Mouse (Mus musculus): ENCODE measurements around the gene Stat3. TPM values are rescaled to one million over a fixed set of nuclear protein-coding genes. Genes with fewer than 3 reads are reported as not detected.

The Stat3 gene
- total RNA-seq, 4 experiments from 2014 or later: 39.0 to 54.7 (median 46.3) TPM

DNA sequence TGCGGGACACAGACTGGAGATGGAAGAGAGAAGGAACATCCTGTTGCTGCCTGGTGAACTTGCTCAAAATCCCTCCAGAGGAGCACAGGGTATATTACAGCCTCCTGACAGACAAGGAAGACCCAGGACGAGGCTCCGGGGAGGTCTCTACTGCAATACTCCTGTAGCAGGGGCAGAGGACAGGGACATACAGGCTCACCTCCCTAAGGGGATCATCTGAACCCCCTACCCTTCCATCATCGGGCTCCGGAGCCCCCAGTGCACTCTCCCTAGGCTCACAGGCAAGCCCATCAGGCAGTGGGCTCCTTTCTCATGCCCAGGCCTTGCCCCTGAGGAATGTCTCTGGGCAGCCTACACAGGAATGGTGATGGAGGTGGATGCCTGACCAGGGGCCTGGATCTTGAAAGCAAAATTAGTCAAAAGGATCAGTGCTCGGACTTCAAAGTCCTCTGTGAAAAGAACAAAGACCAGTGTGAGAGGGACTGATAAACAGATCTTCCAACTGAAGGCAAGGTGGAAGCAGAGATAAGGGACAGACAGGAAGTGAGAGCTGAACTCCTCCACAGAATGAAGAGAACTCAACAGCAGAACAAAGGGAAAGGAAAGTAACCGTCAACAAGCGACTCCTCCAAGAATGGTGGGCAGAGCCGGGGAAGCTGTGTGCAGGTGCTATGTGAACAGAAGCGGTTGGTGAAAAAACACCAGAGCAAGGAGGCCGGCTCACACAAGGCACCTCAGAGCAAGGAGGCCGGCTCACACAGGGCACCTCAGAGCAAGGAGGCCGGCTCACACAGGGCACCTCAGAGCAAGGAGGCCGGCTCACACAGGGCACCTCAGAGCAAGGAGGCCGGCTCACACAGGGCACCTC lies 47.9 kb downstream of the Stat3 start:
- DNase-seq (ENCODE audit: low spot score in 2 of 2): no peak

DNA sequence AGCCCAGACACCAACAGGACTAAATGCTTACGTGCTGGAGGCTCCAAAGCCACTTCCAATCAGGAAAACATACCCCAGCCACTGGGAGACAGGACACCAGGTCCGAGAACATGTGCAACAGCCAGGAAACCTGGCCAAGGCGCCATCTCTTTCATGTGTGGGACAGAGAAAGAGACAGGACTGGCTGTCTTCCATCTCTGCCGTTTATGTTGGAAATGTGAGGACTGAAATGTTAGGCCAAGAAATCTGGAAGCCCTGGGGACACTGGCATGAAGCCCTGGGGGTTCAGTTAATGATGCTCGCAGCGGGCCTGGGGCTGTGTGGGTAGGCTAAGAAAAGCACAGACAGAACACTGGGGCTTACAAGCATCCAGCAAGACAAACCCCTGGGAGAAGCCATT lies 48.9 kb downstream of the Stat3 start:
- no peak for DNase-seq (ENCODE audit: low spot score in 2 of 2)

DNA sequence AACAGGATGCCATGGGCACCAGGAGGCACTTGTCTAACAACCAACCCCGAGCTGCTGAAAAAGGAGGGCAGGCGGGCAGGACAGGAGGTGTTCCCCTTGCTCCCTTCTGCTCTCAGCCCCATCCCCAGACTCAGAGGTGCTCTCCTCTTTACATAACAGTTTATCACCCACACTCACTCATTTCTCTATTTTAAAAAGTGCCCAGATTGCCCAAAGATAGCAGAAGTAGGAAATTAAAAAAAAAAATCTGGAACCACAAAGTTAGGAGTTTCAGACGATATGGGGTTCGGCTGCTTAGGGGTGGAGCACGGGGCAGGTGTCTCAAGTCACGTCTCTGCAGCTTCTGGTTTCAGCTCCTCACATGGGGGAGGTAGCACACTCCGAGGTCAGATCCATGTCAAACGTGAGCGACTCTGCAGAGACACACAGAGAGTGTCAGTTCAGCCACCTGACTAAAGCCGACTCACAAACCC lies 51.0 kb downstream of the Stat3 start:
- DNase-seq (ENCODE audit: low spot score in 2 of 2): no peak

DNA sequence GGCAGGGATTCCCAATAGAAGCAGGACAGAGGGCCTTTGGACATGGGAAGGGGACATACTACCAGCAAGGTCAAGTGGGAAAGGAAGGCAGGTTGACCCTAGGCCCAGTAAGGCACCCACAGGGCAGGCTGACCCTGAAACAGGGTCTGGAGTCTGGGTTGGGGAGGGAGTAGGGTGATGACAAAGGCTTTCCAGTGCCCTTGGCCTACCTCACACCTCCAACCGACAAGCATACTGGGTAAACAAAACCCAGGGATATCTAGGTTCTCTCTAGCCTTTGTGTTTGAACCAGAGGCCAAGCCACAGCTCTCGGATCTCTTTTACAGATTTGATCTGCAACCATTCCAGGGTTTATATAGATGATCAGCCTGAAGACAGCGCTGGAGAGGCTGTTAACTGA lies 51.6 kb downstream of the Stat3 start:
- no peak for DNase-seq (ENCODE audit: low spot score in 2 of 2)

DNA sequence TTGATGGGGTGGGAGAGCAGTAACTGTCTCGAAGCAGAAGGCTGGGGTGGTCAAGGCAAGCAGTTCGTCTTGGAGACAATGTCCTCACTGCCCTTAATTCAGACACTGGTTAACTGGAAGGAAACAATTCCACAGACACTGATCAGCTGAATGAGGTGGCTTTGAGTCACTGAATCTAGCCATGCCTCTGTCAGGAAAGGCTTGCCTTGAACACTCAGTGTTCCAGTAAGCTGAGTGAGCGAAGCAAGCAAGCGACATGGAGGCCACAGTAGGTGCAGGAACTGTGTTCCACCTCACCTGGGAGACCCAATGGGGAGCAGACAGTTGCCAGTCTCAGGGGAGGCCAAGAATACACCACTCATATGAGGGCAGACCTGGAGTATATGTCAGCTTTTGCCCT lies 52.1 kb downstream of the Stat3 start:
- no peak for DNase-seq (ENCODE audit: low spot score in 2 of 2)

DNA sequence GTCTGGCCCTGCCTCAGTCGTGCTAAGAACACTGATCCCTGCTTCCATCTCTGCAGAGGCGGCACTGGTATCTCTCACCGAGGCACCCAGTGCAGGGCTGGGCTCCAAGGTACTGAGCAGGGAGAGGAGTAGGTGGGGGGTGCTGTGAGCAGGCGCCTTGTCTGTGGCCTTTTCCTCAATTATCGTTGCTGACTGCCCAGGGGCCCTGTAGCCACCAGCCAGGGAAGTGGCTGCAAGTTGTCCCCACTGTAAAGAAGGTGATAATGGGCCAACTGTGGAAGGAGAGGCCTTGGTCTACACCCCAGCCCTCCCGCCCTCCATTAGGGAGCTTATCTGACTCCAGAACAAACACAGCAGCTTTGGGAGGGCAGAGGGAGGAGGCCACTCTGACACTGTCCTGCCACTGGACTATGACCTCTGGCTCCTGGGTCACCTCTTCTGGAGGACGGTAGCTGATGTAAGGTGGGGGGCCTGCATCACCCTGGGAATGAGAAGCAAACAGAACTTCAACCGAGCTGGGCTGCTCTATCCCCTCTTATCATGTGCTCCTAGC lies 53.1 kb downstream of the Stat3 start:
- no peak for DNase-seq (ENCODE audit: low spot score in 2 of 2)

DNA sequence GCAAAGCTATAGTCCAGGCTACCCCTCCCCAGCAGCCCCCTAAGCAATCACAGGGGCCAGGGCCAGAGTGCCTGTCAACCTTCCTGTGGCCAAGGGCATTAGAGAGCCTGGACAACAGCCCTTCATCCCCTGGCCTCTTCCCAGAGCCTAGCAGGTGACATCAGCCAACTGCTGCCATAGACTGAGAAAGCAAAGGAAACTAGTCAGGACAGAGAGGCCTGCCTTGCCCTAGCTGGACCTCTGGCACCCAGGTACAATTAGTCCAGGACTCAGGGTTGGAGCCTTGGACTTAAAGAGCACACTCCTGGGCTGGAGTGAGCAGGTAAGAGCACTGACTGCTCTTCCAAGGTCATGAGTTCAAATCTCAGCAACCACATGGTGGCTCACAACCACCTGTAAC lies 53.9 kb downstream of the Stat3 start:
- DNase-seq (ENCODE audit: low spot score in 2 of 2): no peak

DNA sequence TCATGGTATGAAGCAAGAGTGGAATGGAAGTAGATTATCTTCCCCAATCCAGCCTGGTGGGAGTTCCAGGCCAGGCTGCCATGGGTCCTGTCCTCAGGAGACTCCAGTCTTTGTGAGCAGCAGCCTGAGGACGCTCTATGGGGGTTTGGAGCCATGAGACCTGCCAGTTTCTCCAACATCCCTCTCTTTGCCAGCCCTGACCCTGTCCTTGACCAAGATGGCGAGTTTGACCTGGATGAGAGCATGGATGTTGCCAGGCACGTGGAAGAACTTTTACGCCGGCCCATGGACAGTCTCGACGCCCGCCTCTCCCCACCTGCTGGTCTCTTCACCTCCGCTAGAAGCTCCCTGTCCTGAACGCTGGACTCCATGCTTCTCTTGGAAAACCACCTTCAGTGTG lies 55.7 kb downstream of the Stat3 start:
- DNase-seq (ENCODE audit: low spot score in 2 of 2): no peak

DNA sequence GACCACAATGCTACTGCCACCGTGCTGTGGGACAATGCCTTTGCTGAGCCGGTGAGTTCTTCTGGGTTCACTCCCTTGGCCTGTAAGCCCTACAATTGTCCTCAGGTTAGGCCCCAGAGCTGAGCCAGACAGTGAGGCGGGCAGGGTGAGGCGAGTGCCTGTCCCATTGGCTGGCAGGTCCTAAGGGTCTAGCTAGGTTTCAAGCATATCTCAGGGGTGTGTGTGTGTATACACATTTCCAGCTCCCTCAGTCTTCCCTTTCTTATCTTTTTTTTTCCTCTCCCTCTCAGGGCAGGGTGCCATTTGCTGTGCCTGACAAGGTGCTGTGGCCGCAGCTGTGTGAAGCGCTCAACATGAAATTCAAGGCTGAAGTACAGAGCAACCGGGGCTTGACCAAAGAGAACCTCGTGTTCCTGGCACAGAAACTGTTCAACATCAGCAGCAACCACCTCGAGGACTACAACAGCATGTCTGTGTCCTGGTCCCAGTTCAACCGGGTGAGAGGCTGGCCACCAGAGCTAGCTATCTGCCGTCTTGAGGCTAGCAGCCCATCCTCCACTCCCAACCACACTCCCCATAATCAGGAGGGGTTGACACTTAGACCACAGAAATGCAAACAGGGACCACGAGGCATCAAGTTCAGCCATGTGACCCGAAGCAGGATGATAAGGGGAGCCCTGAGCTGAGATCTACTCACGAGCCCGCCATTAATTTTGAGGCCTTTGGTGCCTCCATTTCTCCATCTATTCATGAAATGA lies 59.8 kb downstream of the Stat3 start:
- DNase-seq (ENCODE audit: low spot score in 2 of 2): no peak

DNA sequence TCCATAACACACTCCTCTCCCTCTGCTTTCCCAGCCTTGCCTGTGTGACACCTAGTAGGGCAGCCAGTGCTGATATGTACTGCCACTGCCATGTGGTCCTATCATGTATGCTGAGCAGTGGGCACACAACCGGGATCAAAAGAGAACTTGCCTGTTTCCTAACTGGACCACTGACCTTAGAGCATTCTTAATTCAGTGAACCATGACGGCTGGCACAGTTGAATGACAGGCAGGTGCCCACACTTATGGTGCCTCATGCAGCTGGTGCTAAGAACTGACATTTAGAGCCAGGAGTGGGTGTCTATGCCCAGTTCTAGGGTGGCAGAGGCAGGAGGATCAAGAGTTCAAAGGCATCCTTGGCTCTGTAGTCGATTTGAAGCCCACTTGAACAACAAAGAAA lies 63.6 kb downstream of the Stat3 start:
- no peak for DNase-seq (ENCODE audit: low spot score in 2 of 2)

DNA sequence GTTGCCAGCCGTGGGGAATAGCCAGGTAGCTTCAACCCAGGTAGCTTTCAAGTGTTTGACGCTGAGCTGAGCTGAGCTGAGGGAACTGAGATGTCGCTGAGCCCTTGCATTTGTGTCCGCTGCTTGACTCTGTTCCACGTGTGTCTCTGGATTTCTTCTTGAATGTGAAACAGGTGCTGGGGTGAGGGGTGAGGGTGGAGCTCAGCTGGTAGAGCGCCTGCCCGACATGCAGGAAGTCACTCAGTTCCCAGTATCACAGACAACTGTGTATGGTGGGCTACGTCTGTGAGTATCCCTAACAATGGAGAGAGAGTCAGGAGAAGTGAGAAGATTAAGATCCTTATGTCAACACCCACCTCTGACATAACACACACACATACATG lies 68.4 kb downstream of the Stat3 start:
- no peak for DNase-seq (ENCODE audit: low spot score in 2 of 2)

DNA sequence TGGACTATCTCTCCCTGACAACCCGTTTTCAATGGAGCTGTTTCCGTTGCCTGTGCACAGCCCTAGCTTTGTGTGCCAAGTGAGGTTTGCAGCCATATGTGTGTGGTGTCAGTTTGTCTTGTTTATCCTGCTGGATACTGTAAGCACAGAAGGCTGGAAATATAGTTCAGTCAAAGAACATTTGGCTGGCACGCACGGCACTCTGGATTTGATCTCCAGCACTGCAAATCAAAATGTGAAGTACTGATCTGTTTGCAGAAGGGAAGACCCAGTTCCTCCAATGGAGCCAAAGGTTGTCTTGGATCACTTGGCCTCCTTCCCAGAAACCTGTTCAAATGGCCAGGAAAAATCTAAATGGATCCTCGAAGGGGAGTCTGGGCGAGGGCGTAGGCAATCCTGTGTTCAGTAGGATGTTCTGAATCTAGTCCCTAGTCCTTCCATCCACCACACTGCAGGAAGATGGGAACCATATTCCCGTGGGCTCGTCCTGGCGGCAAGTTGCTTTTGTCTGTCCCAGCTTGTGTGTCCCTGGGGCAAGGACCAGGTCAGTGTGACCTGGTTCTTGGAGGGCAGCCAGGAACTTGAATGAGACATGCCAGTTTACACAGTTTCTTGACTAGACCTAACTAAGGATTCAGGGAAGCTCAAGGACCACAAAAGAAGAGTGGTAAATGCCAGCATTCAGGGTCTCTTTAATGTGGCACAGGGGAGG lies 68.9 kb downstream of the Stat3 start:
- no peak for DNase-seq (ENCODE audit: low spot score in 2 of 2)

DNA sequence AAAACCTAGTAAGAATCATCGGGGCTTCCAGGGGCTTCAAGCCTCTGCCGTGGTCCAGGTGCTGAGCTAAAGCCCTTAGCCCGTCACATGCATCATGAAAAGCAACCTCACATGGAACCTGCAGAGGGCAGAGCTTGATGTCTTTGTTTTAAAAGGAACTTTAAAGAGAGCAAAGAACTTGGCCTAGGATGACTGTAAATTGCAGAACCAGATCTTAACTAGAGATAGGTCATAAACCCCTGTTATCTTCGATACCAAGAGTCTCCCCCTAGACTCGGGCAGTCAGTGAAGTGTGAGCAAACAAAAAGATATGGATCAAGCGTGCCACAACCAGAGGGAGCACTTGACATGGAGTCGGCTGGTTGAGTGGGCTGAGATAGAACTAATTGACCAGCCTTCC lies 73.7 kb downstream of the Stat3 start:
- DNase-seq (ENCODE audit: low spot score in 2 of 2): no peak

DNA sequence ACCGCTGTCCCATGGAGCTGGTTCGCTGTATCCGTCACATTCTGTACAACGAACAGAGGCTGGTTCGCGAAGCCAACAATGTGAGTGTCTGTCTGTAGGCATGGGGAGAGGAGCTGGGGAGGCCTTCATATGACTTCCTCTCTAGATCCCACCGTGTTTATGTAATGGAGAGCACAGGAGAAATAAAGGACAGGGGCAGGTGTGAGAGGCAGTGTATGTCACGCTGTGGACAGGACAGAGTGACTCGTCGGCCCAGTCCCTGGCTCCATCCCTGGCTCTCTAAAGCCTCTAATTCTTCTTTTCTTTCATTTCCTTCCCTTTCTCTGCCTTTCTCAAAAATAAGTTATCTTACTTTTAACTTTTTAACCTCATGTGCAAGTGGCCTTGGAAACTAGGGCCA lies 76.2 kb downstream of the Stat3 start:
- no peak for DNase-seq (ENCODE audit: low spot score in 2 of 2)

DNA sequence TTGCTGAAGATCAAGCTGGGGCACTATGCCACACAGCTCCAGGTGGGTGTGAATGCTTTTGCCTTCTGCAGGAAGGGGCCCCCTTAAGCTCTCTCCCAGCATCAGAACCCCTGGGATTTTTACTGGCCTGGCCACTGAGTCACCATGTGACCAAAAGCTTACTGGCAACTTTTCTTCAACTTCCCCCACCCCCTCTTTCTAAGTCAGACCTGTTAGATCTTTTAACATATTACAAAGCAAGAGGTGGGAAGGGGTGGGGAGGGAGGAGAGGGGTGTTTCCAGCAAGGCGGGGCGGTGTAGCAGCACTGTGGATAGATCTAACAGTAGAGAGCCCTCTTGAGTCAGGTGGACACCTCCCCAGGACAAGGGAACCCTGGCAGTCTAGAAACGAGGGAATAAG lies 77.5 kb downstream of the Stat3 start:
- no peak for DNase-seq (ENCODE audit: low spot score in 2 of 2)

DNA sequence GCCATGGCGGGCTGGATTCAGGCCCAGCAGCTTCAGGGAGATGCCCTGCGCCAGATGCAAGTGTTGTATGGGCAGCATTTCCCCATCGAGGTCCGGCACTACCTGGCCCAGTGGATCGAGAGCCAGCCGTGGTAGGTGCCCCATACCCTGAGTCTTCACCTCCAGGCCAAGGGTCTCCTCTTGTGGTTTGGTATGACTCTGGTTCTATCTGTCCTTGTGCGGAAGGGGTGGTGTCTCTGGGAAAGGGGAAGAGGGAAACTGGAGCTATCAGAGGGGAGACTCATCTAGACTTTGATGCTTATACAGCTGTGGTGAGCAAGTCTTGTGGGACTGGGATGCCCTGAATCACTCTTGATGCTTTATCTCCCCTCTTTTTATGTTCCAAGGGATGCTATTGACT lies 78.0 kb downstream of the Stat3 start:
- no peak for DNase-seq (ENCODE audit: low spot score in 2 of 2)

DNA sequence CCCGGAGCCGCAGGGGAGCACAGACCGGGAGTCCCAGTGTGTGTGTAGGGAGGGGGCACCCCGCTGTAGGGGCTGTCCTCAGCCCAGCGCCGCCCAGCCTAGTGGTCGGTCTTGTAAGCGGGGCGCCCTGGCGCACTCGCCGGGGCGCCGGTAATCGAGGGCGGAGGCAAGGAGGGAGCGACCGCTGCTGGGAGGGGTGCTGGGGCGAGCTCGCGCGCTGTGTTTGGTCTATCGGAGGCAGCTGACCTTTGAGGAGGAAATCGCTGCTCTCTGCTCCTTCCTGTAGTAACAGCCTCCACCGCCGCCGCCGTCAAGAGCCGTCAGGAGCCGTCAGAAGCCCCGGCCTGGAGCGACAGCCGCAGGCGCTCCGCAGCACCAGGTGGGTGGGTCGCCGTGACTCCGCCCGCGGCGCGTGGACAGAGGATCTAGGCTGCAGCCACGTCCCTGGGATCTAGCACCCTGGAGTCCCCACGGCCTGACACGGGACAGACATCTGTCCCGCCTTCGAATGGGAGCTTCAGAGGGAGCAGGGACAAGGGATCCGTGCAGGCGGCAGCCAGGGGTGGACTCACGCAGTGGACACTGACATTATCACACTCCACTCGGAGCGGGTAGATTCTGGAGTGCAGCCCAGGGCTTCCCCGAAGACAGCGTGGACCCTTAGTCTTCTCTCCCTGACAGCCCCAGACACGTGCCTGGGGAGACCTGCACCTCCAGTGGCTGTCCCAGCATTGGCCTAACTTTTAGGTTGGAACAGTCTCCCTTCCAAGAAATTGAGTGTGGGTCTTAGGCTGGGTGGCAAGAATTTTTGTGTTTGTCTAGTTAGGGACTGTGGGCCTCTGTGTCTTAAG lies 78.9 kb downstream of the Stat3 start:
- DNase-seq (ENCODE audit: low spot score in 2 of 2): peak in 1 of 2 experiments; percentile 33

DNA sequence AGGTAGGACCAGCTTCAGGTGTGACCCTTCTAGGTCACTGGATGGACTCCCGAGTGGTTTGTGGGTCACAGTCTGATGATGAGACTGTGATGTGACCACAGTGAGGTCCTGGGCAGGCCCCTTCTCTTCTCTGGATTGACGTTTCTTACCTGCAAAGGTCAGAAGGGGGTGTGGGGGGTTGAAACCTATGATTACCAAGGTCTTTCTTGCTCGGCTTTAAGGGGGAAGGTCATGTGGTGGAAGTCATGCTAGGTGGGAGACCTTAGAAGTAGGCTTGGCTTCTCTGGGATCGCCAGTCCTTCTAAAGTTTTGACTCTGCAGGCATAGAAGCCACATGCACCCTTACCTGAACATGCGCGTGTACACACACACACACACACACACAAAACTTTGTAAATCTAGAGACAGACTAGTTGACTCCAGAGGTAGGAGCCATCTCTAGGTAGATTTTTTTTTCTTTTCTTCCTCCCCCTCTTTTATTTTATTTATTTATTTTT lies 79.7 kb downstream of the Stat3 start:
- DNase-seq (ENCODE audit: low spot score in 2 of 2): no peak

DNA sequence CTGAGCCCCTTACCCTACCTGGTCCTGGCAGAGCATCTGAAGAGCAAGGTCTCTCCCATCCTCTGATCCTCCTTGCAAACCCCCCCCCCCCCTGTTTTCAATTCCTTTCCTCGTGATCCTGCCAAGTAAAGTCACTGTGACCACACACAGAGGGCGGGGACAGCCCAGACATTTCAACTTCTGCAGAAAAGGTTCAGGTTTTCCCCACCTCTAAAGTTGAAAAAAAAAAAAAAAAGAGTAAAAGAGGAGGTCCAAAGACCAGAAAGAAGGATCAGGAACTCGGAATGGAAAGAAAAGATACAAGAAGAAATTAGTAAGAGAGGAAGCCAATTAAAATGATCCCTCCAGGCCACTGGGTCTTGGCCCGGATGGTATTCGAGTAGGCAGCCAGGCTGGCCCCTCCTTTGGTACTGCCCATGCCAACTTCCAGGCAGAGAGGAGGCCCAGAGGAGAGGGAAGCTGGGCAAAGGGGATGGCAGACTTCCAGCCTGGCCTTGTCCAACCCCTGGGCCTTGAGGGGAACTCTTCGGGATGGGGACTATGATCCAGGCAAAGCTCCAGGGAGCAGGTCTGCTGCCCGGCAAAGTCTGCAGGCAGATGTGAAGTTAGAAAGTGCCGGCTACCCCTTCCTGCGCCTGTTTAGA lies 80.3 kb downstream of the Stat3 start, which contains the start of gene Stat5a:
Gene Stat5a, plus strand, starts transcription at position 417 of the 644 bp plus-strand sequence.
- peak in 1 of 2 experiments; percentile 46 for DNase-seq (ENCODE audit: low spot score in 2 of 2)

DNA sequence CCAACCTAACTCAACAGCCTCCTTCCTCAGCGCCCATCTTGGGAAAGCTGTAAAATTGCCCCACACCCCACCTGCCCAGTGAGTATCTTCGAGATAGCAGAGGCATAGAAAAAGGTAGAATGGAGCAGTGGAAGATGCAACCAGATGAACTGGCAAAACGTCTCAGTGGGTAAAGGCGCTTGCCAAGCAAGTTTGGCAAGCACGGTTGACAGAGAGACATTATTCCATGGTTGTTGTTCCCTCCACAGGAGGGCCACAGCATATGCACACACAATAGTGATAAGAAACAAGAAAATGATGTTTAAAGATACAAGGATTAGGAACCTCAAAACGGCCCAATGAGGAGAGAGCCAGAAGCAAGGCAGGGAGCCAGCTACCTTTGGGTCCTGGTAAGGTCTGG lies 81.4 kb downstream of the Stat3 start:
- no peak for DNase-seq (ENCODE audit: low spot score in 2 of 2)
